Mouse (Mus musculus): ENCODE data around the gene Mtmr11. TPM values are rescaled to one million over a fixed set of nuclear protein-coding genes. Genes with fewer than 3 reads are reported as not detected.

Mtmr11 gene
- polyA plus RNA-seq (2015; fragmentation: Nextera tagmentation; extraction: Ambion mirVana) = 11.5 and 12.8 TPM in 2 replicates

- Histone ChIP-seq H3K4me1 (replicated peaks) (peaks cover 29% of the 10 kb centered on the region), H3K4me3 (peak within 1 kb of the TSS; percentile 39), H3K4me2 (peak within 1 kb of the TSS; percentile 88), H3K9ac (peak within 1 kb of the TSS; percentile 73), H3K27me3 (peaks cover 5% of the 10 kb centered on the region; the same call in 1 of the 2 replicates), H3K36me3 (no peaks in the 10 kb centered on the region), H3K9me3 (no peaks in the 10 kb centered on the region), H3K27ac (peak within 1 kb of the TSS; percentile 19; the same call in 1 of the 2 replicates)
- 5% methylated on average over 16 of the region's 16 CpGs for WGBS
- peak; percentile 30; the same call in 1 of the 2 replicates for ATAC-seq (ENCODE audit: low FRiP score)
These were observed at the start of gene Mtmr11 for GRCm38 (mm10) chr3:96161869-96162840. Gene Mtmr11, plus strand, starts transcription at chr3:96162004.

GRCm38 (mm10) chr3:96113251-96113650, 48.6 kb upstream of the Mtmr11 start:
- 60% methylated on average over 3 of the region's 3 CpGs for WGBS
- no peak overlapping the region for H3K4me2 ChIP-seq

DNA sequence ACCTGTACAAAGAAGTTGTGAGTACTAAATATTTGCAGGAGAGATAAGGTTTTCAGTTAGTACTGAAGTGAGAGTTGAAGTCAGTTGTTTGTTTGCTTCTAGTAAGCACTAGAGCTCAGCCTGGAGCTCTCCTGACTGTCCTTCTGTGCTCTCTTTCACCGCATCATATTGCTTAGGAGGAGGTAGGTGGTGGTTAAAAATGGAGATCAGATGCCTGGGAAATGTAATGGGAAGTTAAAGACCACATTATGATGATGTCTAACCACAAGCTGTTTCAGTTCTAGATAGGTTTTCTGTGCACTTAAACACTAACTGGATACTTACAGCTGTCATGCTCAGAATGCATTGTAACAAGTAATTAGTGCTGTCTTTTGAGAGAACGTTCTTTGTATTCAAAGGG, 43.7 kb upstream of the Mtmr11 start:
- ATAC-seq (ENCODE audit: low FRiP score) = no peak
- no peaks in the 10 kb centered on the region for H3K27me3 ChIP-seq
- WGBS = 85% methylated on average over 2 of the region's 2 CpGs
- no peak overlapping the region for H3K27ac ChIP-seq
- H3K9ac ChIP-seq = no peak overlapping the region
- no peaks in the 10 kb centered on the region for H3K4me1 ChIP-seq (replicated peaks)
- no peak overlapping the region for H3K4me3 ChIP-seq
- no peaks in the 10 kb centered on the region for H3K36me3 ChIP-seq
- no peak overlapping the region for H3K4me2 ChIP-seq
- no peaks in the 10 kb centered on the region for H3K9me3 ChIP-seq

More at GRCm38 (mm10) chr3:96113251-96113650, 48.6 kb upstream of the Mtmr11 start:
- H3K27me3 ChIP-seq = no peaks in the 10 kb centered on the region
- H3K4me1 ChIP-seq (replicated peaks) = peaks cover 3% of the 10 kb centered on the region; the same call in 1 of the 2 replicates
- H3K27ac ChIP-seq = no peak overlapping the region
- no peak overlapping the region for H3K9ac ChIP-seq
- no peaks in the 10 kb centered on the region for H3K9me3 ChIP-seq
- no peak for ATAC-seq (ENCODE audit: low FRiP score)
- no peaks in the 10 kb centered on the region for H3K36me3 ChIP-seq
- H3K4me3 ChIP-seq = no peak overlapping the region

DNA sequence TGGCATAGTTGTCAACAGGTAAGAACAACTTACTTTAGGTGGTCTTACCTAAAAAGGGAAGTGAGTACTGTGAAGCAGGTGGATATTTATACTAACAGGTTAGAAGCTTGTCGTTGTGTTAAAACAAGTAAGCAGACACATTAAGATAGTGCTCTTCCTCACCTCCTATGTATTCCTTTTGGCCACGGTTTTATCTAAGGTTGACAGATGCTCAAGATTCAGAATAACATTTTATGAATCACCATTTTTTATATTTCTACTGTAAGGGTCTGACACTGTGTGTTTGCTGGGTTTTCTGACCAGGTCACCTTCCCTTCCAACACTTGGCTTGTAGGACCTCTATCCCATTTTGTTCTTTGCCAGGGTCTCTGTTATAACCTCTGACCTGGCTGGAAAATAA, 43.1 kb upstream of the Mtmr11 start:
- H3K27ac ChIP-seq = no peak overlapping the region
- 94% methylated on average over 2 of the region's 2 CpGs for WGBS
- no peak overlapping the region for H3K9ac ChIP-seq
- no peak overlapping the region for H3K4me2 ChIP-seq
- ATAC-seq (ENCODE audit: low FRiP score) = no peak
- H3K4me1 ChIP-seq (replicated peaks) = no peaks in the 10 kb centered on the region
- H3K4me3 ChIP-seq = no peak overlapping the region
- no peaks in the 10 kb centered on the region for H3K27me3 ChIP-seq
- H3K9me3 ChIP-seq = no peaks in the 10 kb centered on the region
- H3K36me3 ChIP-seq = no peaks in the 10 kb centered on the region

DNA sequence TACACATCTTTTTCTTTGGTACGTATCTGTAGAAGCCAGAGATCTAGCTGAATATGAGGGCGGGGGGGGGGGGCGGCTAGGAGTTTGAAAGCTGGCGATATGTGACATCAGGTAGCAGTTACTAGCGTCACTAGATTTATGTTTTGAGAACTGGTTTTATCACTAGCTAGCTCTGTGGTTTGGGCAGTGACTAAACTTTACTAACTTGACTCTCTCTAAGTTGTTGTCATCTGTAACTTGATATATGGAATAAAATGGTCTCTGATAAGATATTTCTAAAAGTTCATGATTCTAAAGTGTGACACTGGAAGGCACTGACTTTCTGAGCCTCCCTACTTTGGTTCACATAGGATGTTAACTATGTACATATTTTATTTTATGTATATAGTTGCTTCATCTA, 37.6 kb upstream of the Mtmr11 start:
- H3K4me1 ChIP-seq (replicated peaks) = no peaks in the 10 kb centered on the region
- H3K36me3 ChIP-seq = no peaks in the 10 kb centered on the region
- H3K9ac ChIP-seq = no peak overlapping the region
- no peaks in the 10 kb centered on the region for H3K9me3 ChIP-seq
- WGBS = 93% methylated on average over 5 of the region's 5 CpGs
- no peak overlapping the region for H3K4me2 ChIP-seq
- no peak for ATAC-seq (ENCODE audit: low FRiP score)
- H3K4me3 ChIP-seq = no peak overlapping the region
- H3K27ac ChIP-seq = no peak overlapping the region
- no peaks in the 10 kb centered on the region for H3K27me3 ChIP-seq

DNA sequence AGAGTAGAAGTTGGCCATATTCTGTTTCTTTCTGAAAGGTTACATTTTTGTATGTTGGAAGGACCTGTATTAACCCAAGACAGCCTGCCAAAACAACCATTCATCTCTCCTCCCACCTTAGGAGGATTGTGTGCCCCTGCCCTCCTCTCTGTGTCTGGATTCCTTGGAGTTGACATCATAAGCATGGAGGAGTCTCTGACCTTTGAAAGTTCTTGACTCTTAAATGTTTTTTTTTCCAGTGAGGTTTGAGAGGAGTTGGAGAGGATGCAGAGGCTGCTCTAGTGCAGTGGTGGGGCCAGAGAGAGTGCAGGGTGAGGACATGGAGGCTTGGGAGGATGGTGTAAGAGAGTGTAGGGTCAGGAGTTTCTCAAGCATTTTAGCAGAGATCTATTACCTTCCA, 33.7 kb upstream of the Mtmr11 start:
- ATAC-seq (ENCODE audit: low FRiP score) = no peak
- H3K36me3 ChIP-seq = no peaks in the 10 kb centered on the region

GRCm38 (mm10) chr3:96132478-96132877, 29.3 kb upstream of the Mtmr11 start:
- H3K4me1 ChIP-seq (replicated peaks) = 0 out of 2 replicates have a peak, but pooled peaks cover 2% of the 10 kb centered on the region
- H3K9ac ChIP-seq = no peak overlapping the region
- WGBS = 84% methylated on average over 3 of the region's 3 CpGs
- no peaks in the 10 kb centered on the region for H3K27me3 ChIP-seq
- no peak overlapping the region for H3K4me3 ChIP-seq
- no peak overlapping the region for H3K27ac ChIP-seq
- H3K9me3 ChIP-seq = no peaks in the 10 kb centered on the region
- H3K36me3 ChIP-seq = 0 out of 2 replicates have a peak, but pooled peaks cover 1% of the 10 kb centered on the region
- H3K4me2 ChIP-seq = no peak overlapping the region
- ATAC-seq (ENCODE audit: low FRiP score) = no peak

More for the DNA sequence above, 33.7 kb upstream of the Mtmr11 start:
- Histone ChIP-seq H3K9ac (no peak overlapping the region), H3K9me3 (no peaks in the 10 kb centered on the region), H3K27ac (no peak overlapping the region), H3K4me2 (no peak overlapping the region), H3K4me3 (no peak overlapping the region), H3K27me3 (no peaks in the 10 kb centered on the region), H3K4me1 (replicated peaks) (no peaks in the 10 kb centered on the region)

DNA sequence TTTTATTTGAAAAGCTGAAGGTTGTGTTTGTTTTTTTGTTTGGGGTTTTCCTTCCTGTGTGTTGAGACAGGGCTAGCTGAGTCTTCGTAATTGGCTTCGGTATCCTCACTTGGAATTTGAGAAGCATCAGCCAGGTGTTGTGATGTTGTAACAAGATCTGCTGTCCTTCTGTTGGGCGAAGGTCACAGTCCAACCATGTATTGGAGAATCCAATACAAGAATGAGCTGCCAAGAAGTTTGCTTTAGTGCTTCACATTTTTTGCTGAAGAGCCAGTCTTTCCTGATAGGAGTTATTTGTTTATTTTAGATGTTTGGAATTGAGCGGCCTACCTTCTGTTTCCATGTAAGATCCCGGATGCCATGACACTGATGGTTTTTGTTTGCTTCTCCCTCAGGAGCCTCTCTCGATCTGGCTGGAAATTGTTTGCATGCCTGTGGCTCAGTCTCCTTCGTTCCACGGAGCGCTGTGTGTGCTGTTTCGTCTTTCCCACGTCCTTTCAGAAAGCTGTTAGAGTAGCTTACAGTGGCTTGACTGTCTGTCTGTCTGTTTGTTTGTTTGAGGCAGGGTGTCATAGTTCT, 28.4 kb upstream of the Mtmr11 start:
- H3K4me2 ChIP-seq = no peak overlapping the region
- peaks cover 5% of the 10 kb centered on the region; the same call in 1 of the 2 replicates for H3K36me3 ChIP-seq
- no peak overlapping the region for H3K27ac ChIP-seq
- WGBS = 73% methylated on average over 11 of the region's 11 CpGs
- 0 out of 2 replicates have a peak, but pooled peaks cover 2% of the 10 kb centered on the region for H3K4me1 ChIP-seq (replicated peaks)
- ATAC-seq (ENCODE audit: low FRiP score) = no peak
- no peak overlapping the region for H3K9ac ChIP-seq
- no peaks in the 10 kb centered on the region for H3K27me3 ChIP-seq
- H3K4me3 ChIP-seq = no peak overlapping the region
- H3K9me3 ChIP-seq = no peaks in the 10 kb centered on the region

DNA sequence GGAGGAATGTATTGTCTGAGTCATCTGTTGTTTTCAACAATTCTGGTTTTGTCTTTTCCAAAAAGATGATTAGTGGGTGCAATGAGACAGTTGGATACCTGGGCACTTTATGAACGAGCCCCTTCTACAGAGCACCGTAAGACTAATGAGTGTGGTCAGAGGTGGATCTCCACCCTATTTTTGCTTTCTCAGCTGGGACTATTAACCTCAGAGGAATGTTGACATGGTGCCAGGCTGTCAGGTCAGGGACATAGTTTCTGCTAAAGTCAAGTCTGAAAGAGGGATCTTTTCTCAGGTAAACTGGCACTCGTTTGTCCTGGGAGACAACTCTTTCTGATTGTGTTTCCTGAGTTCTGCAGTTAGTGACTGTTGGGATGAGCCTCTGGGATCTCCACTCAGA, 26.8 kb upstream of the Mtmr11 start:
- peaks cover 5% of the 10 kb centered on the region; the same call in 1 of the 2 replicates for H3K36me3 ChIP-seq

DNA sequence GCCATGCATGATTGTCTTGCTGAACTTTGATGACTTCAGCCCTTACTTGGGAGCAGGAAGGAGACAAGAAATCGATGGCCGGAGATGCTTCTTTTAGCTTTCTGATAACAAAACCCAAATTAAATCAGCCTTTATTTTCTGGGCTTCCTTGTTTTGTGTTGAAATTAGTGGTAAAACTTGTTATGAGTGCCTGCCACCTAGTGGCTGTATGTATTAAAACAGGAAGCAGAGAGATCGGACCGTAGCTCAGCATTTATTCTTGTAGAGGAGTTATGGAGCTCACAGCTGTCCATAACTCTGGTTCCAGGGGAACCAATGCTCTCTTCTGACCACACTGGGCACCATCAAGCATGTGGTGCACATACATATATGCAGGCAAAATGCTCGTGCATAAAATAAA, 13.9 kb upstream of the Mtmr11 start:
- H3K4me3 ChIP-seq = no peak overlapping the region
- WGBS = 28% methylated on average over 5 of the region's 5 CpGs

More for the DNA sequence above, 26.8 kb upstream of the Mtmr11 start:
- H3K4me3 ChIP-seq = no peak overlapping the region
- H3K27ac ChIP-seq = no peak overlapping the region
- no peak for ATAC-seq (ENCODE audit: low FRiP score)
- H3K4me1 ChIP-seq (replicated peaks) = 0 out of 2 replicates have a peak, but pooled peaks cover 2% of the 10 kb centered on the region
- 85% methylated on average over 3 of the region's 3 CpGs for WGBS
- no peaks in the 10 kb centered on the region for H3K27me3 ChIP-seq
- H3K4me2 ChIP-seq = no peak overlapping the region
- H3K9ac ChIP-seq = no peak overlapping the region
- H3K9me3 ChIP-seq = no peaks in the 10 kb centered on the region

GRCm38 (mm10) chr3:96151836-96152235, 10.0 kb upstream of the Mtmr11 start:
- no peak overlapping the region for H3K4me2 ChIP-seq
- H3K4me3 ChIP-seq = no peak overlapping the region
- no peak overlapping the region for H3K9ac ChIP-seq
- H3K27me3 ChIP-seq = no peaks in the 10 kb centered on the region
- H3K9me3 ChIP-seq = no peaks in the 10 kb centered on the region
- 90% methylated on average over 7 of the region's 7 CpGs for WGBS
- H3K36me3 ChIP-seq = peaks cover 56% of the 10 kb centered on the region
- H3K4me1 ChIP-seq (replicated peaks) = no peaks in the 10 kb centered on the region
- no peak overlapping the region for H3K27ac ChIP-seq
- ATAC-seq (ENCODE audit: low FRiP score) = no peak

More for the DNA sequence above, 13.9 kb upstream of the Mtmr11 start:
- Histone ChIP-seq H3K4me1 (replicated peaks) (no peaks in the 10 kb centered on the region), H3K9me3 (no peaks in the 10 kb centered on the region), H3K9ac (no peak overlapping the region), H3K4me2 (no peak overlapping the region), H3K36me3 (peaks cover 42% of the 10 kb centered on the region), H3K27ac (no peak overlapping the region), H3K27me3 (no peaks in the 10 kb centered on the region)
- no peak for ATAC-seq (ENCODE audit: low FRiP score)

DNA sequence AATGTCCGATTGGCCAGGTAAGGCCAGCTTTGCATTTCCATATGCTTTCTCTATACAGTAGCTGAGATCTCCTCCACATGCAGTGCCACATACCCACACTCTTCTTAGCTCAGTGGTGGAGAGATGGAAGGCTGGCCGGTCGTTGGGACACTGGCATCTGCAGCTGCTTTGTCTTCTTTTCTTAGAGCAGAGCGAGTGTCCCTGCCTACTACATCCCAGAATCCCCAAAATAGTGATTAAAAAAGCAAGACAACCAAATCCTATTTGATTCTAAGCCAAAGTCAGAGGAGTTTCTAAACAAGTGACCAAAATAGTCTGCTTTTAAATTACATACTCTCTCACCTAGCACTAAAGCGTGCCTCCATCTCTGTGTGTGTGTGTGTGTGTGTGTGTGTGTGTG, 9.2 kb upstream of the Mtmr11 start:
- no peak overlapping the region for H3K27ac ChIP-seq
- ATAC-seq (ENCODE audit: low FRiP score) = no peak
- peaks cover 56% of the 10 kb centered on the region for H3K36me3 ChIP-seq
- no peak overlapping the region for H3K4me2 ChIP-seq
- H3K4me1 ChIP-seq (replicated peaks) = no peaks in the 10 kb centered on the region
- H3K4me3 ChIP-seq = no peak overlapping the region
- H3K27me3 ChIP-seq = no peaks in the 10 kb centered on the region
- no peaks in the 10 kb centered on the region for H3K9me3 ChIP-seq
- 96% methylated on average over 5 of the region's 5 CpGs for WGBS
- H3K9ac ChIP-seq = no peak overlapping the region

All from hindbrain, embryonic 13.5 days (tissue).